Mouse (Mus musculus) erythroid progenitor cell, adult 5-6 weeks (primary cell): ENCODE results near the gene Slc2a9. TPM values are rescaled to one million over a fixed set of nuclear protein-coding genes. Genes with fewer than 3 reads are reported as not detected.
"Not testable (repeated sequence)": the region's sequence is repeated elsewhere in the genome, so short reads cannot be mapped to it uniquely, and the experiment has no call there.

Experiments
- ATAC-seq: replicated peaks from 2 replicates; pipeline ENCODE4 v1.8.0; 2016; ENCODE audit warnings: moderate number of reproducible peaks, mild to moderate bottlenecking, moderate TSS enrichment, inconsistent platforms; ENCODE audit not compliant: poor library complexity, low FRiP score, severe bottlenecking
- total RNA-seq, 2 experiments: library from RNA; stranded (forward) in 1 of 2; stranded (reverse) in 1 of 2; fragments of 150-400 nt in 1 of 2; fragments of 186-747, 209-891 nt in 1 of 2; gene quantifications; 2 replicates each; pipeline versions ENCODE4 v1.2.3 to v1.2.4; 2015 to 2017; ENCODE audit warnings: low replicate concordance in 2 of 2

Gene Slc2a9
- total RNA-seq, 2 experiments from 2014 or later, result not detected

DNA sequence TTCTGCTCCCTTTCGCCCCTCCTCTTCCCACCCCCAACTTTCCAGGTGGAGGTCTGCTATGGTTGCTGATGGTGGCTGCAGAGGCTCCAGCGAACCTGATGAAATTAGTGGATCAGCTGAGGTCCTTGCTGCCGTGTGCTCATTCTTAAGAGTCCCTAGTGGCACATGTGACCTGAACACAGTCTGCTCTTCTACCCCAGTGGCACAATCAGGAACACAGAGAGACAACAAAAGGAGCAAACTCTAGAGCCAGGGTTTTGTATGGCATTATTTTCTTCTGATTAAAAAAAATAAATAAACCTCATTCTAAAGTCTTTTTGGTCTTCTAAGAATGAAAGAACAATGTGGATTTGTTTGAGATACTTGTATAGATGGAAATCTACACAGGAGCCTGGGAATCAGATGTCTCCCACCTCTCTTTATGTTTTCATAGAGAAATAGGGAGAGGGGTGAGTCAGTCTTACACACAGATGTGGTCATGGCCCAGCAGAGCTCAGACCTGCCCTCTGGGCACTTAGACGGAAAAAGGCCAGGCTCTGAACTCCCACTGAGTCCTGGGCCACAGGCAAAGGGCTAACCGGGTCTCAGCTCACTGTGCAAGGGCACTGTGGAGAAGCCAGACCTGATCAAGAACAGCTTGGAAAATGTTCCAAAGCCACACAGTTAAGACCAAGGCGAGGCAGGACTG, 1.9 kb upstream of the Slc2a9 start:
- ATAC-seq, result no peak

DNA sequence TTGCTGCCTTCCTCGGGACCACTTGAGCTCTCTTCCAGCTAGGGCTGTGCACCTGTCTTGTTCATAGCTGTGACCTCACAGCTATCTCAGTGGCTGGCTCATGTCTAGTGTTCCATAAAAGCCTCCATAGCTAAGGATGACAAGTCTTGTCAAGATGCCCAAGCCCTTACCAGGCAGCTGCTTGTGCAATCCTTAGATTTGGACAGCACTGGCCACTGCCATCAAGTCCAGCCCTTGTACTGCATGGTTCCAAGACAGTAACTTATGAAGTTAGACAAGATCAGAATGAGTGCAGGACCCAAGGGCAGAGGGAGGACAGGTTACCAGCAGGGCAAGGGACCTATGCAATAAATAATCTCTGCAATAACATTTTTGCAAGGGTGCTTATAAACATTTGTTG, 1.2 kb upstream of the Slc2a9 start:
- no peak for ATAC-seq

DNA sequence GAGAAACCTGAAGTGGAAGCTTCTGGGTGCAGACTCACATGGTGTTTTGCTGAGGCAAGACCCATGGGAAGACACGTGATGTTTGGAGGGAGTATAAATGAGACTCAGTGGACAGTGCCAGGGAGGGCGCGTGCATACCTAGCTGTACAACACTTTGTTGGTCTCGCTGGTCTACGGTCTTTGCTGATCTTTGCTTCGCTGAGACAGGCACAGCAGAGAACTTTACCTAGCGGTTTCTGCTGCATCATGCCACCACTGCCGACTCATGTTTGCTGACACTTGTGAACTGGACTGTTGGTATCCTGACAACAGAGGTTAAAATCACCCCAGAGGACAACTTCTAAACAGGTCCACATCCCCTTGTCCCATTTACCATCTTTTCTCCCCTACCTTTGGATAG, 2.9 kb downstream of the Slc2a9 start:
- ATAC-seq, result no peak

DNA sequence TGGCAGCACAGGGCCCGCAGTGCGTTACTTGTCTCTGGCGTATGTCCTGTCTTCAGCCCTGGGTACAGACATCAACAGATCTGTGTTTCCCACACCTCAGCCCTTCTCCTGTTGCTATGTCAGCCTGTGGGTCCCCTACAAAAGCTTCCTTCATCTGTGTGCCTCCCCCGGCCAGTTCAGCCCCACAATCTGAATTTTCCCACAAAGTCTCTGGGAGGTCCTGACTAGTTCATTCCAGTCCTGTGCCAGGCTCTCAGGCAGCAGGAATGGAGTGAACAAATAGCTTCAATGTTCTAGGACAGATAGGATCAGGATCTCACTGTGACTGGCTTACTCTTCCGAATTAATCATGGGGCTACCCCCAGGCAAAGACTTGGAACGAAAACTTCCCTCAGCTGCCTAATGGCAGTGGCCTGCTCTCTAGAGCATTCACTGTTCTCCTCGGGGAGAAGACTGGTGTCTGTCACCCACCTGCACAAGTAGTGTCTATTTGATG, 3.6 kb downstream of the Slc2a9 start:
- no peak for ATAC-seq

DNA sequence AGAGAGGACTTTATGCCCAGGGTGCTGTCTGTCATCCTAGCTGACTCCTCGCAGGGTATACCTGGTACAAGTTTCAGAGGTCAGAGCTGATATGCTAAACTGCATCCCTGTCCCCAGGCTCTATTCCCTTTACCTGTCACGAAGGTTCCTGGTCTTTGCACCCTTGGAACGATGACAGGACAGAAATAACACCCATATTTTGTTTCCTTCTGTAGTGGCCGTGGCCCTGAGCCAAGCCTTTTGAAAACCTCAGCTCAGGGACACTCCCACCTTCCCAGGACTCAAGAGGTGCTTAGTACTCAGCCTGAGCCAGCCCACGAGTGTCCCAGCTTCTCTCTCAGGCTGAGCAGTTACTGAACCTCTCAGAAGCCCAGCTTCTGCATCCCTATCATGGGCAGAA, 4.5 kb downstream of the Slc2a9 start:
- no peak for ATAC-seq

DNA sequence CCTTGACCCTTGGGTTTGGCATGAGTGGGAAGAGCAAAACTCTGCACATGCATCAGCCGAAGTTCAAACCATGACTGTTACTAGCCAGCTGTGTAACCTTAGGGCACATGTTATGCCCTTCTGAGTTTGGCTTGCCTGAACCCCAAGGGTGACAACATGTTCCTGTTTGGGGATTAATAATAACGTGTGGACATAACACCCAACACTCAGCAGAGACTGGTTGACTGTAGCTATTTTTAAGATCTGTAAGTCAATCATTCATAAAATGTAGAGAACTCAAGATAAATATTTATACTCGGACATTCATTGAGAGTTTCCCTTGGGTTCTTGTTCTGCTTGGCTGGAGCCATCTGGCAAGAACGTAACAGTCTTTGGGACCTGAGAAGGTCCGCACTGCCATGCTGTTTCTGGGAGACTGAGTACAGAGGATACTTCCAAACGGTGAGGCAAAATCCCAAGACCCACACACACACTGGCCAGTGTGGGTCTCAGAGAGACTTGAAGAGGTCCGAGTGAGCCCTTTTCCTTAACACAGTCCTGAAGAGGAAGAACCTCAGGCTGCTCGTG, 6.4 kb downstream of the Slc2a9 start:
- no peak for ATAC-seq

DNA sequence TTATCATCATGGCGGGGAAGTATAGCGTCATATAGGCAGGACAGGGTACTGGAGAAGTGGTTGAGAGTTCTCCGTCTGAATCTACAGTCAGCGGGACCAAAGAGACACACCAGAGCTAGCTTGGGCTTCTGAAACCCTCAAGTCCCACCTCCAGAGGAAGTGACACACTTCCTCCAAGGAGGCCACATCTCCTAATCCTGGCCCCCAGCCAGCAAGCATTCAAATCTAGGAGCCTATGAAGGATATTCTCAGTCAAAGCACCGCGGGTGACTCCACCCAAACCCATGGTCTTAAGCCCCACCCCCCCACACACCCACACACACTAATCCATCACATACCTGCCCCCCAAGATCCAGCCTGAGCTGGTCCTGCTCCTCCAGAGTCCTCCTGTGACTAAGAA, 9.1 kb downstream of the Slc2a9 start:
- ATAC-seq, result no peak

DNA sequence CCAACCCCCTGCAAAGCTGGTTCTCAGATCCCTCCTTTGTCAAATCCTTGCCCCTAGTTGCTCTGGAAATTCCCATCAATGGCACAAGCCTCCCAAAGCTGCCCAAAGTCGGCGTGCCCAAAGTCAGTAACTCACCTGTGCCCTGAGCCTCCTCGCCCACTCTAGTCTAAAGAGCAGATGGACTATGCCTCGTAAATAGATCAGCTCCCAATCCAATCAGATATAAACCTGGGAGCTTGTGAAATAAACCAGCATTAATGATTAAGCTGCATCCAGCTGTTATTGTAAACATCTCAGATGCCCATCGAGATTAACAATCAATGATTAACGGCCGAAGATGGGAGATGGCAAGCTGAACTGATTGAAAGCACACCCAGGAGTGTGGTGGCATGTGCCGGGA, 11.2 kb downstream of the Slc2a9 start:
- ATAC-seq, result no peak

DNA sequence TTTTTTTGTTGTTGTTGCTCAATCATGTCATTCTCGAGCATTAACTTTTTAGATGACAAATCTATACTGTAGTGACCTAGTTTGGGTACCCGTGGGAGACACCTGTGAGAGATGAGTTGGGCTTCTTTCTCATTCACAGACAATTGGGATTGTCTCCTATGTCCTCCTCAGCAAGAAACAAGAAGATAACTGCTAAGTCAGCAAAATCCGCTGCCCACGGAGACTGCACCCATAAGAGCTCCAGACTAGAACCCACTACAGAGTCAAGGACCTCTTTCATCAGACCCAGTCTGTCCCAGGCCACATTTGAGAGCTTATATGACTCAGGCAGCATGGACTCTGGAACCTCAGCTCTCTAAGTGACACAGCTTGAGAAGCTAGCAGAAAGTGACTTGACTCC, 13.2 kb downstream of the Slc2a9 start:
- no peak for ATAC-seq

DNA sequence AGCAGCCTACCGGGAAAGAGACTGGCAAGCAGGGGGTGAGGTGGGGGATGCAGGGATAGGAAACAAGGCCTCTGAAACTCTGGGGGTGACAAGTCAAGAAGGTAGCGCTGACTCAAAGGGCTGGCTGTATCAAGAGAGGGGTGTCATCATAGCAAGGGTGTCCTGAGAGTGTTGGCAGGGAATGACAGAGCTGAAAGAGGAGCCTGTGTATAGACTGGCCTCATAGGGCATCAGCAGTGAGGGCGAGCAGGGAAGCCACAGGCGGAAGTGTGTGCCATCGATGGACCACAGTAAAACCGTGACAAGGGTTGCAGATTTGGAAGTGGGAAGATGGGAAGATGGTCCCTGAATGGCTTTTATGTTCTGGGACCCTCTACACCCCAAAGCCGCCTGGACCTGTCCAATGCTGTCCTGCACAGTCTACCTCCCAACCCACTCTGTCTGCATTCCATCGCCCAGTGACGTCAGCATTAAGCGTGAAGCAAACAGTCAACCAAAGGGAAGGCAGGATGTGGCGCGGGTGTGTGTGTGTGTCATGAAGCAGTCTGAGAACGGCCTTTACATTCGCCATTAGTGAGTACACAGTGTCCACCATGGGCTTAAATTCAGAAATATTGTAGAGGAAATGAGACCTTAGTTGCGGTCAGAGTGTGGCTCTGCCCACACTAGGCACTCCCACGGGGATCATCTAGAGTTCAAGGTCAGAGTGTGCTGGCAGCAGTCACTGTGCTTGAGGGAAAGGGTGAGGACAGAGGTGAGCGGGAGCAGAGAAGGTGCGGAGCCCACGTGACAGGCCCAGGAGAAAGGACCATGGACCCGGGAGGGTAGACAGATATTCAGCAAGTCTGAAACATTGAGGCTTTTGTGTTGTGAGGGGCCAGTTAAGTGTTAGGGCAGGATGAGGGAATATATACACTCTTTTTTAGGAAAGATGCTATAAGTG, 14.0 kb downstream of the Slc2a9 start:
- ATAC-seq, result no peak

DNA sequence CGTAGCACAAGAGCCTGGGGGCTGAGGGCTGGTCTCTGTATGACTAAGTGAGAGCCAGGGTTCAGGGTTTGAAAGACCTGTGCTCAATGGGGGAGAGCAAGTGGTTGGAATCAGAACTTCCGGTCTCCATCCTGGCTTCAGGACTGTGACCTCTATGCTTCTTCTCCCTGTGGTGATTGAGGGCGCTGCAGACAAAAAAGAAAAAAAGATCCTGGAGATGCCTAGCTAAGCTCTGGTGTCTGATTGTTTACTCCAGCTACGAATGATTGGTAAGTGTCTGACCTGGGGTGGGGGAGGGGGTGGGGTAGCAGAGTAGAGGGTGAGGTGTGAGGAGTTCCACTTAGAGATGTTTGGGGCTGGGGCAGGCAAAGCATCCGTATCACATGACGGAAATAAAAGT, 14.9 kb downstream of the Slc2a9 start:
- no peak for ATAC-seq

DNA sequence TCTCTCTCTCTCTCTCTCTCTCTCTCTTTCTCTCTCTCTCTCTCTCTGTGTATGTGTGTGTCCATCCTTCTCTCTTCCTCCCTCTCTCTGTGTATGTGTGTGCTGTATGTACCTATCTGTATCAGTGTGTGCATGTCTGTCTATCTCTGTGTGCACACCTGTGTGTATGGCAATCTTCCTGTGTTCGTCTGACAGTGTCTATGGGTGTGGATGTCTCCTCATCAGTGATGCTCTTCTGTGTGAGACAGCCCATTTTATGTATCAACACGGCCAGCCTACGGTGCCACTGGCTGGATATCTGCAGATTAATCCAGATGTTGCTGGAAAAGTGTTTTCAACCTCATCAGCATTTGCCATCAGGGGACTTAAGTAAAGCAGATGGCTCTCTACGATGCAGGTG, 15.7 kb downstream of the Slc2a9 start:
- no peak for ATAC-seq

DNA sequence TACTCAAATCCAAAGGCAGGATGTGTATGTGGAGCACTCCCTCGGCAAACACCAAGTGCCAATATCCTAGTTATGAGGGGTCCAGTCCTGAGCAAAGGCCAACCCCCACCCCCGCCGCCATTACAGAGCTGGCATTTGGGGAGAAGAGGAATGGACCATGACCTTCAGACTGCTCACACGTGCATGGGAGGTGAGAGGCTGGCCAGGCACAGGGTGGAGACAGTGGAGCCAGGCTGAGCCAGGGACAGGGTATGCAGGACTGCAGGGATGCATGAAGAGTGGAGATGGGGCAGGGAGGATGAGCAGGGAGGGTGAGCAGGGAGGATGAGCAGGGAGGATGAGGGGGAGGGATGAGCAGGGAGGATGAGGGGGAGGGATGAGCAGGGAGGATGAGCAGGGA, 17.0 kb downstream of the Slc2a9 start:
- ATAC-seq, result no peak

DNA sequence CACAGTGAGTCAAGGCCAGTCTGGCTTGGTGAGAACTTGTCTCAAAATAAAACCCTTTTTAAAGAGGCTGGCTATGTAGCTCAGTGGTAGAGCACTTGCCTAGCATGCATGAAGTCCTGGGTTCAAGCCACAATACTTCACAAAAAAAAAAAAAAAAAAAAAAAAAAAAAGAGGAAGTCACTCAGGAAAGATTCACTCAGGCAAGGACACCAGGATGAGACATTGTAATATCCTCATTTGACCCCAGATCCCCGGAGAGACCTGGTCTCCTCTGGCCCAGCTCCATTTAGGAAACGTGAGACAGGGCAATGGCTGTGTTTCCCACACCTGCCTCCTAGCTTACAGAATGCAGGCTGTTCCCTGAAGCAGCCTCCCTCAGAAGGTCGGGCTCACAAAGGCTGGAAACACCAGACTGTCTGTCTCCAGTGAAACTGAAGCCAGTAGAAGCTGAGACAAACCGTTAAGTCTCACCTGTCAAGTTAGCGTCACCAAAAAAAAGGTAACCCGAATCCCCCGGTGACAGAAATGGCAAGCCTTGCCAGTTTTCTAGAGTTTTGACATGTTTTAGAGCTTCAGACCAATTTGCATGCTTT, 19.3 kb downstream of the Slc2a9 start:
- ATAC-seq, result no peak

DNA sequence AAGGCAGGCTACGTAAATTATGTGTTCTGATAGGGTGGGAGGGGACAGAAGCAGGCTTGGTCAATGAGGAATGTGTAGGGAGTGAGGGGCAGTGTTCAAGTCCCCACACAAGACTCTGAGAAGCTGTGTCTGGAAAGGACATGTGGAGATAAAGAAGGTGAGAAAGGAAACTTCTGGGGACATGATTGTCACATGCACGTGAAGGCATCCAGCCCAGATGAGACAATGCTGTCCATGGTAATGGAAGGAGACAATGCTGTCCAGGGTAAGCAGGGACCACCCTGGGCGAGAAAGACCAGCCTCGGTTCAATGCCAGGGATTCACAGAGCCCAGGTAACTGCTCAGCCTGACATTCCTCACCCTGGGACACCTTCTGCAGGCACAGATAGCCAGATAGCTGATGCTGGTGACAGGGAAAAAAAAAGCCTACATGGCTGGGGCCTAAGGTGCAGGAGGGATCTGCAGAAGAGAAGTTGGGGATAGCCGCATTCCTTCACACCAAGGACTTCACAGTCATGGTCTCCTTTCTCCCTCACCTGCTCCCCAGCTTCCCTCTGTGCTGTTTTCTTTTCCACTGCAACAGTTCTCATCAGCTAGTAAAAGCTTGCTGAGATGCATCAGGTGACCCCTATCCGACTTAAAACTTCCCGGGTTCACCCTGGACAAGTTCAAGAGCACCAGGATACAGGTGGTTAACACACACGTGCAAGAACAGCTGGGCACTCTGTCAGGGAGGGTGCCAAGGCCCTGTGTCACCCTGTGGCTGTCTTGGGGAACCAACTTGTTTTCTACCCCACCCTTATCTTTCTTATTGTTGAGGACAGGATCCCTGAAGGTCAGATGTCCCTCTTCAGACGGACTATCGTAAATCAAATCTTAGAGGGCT, 21.9 kb downstream of the Slc2a9 start:
- no peak for ATAC-seq

DNA sequence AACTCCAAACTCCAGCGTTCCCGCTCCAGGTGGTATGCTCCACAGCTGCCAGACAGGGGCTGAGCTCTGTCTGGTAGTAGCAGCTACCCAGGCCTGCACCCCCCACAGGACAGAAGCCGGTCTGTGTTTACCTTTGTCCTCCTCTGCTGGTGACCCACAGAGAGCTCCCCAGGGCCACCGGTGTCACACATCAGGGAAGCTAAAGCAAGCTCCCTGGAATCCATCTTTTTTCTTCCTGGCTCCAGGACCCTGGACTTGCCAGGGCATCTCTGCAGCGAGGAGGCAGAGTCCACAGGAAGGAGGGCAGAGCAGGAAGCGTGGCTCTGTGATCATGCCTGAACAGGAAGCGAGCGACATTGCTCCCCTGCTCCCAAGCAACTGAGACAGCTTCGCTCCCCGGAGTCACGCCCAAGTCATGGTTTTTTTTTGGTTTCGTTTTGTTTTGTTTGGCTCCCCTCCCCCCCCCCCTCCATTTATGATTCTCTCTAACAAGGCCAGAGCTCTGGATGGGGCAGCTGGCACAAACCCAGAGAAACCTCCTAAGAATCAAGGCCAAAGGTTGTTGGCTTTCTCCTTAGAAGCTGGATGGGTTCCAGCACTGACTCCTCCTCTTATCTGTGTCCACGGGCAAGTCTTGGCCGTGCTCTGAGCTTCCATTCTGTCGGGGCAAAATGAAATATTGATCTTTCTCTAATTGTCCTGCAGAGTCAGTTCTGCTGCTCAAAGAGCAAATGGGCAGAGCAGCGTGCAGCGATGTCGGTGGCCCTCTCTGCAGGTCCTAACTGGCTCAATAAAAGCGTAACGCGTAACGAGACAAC, 22.8 kb downstream of the Slc2a9 start:
- no peak for ATAC-seq

DNA sequence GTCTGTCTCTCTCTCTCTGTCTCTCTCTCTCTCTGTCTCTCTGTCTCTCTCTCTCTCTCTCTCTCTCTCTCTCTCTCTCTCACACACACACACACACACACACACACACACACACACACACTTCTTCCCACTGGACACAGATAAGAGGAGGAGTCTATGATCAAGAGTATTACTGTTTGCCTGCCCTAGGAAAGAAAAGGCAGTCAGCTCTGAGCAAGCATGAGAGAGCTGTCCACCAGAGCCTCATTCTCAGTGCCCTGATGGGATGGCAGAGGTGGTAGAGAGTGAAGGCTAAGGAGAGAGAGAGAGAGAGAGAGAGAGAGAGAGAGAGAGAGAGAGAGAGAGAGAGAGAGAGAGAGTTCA, 23.4 kb downstream of the Slc2a9 start:
- ATAC-seq, result not testable (repeated sequence)

DNA sequence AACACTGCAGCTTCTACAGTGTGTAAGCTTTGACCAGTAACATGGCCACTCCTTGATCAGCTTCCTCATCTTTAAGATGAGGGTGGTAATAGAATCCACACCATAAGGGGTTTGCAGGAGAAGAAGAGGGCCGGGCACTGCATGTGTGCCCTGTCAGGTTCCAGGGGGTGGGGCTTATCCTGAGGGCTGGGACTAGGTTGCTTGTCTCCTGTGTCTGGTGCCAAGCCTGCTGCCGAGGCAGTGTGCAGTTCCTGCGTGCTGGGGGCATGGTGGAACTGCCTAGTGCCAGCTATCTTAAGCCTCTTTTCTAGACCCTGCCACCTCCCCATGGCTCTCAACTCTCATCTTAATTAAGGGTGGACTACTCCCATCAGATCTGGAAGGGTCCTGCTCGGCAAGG, 23.9 kb downstream of the Slc2a9 start:
- no peak for ATAC-seq
